Mouse (Mus musculus): ENCODE measurements around the gene Nufip1. TPM values are rescaled to one million over a fixed set of nuclear protein-coding genes. Genes with fewer than 3 reads are reported as not detected.

Gene Nufip1
- total RNA-seq, 1 experiment, result 13.8 TPM

DNA sequence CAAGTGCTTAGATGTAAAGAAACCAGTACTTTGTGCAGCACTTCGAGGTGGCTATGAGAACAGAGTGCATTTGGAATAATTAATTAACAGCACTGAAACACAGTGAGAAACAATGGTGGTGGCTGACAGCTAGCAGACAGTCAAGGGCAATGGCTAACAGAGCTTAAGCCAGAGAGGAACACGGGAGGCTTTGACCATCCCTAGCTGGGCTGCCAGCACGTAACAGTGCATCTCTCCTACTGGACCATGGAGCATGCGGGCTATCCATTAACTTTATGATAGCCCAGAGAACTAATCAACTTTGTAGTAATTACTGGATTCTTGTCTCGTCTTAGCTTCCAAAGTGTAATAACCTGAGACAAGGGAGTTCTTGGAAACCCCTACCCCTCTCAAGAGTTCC, 12.9 kb upstream of the Nufip1 start:
- no peak overlapping the region for H3K9ac ChIP-seq (ENCODE audit: insufficient read depth, low read depth, low read length, poor library complexity, severe bottlenecking)
- no peak overlapping the region for H3K27ac ChIP-seq (ENCODE audit: insufficient read depth, low read depth, low read length, poor library complexity, severe bottlenecking)
- peaks cover 4% of the 10 kb centered on the region; the same call in 1 of the 2 replicates for H3K36me3 ChIP-seq (ENCODE audit: control insufficient read depth, insufficient read depth, low read length, poor library complexity, severe bottlenecking)
- TF ChIP-seq CHD2 (IDR thresholded peaks at IDR 0.05; ENCODE audit: low read depth, low read length), result no peak
- TF ChIP-seq MAFK (IDR thresholded peaks at IDR 0.05; ENCODE audit: insufficient read depth, low read depth, low read length), result no peak
- no peak for TF ChIP-seq ZNF384 (IDR thresholded peaks at IDR 0.05; ENCODE audit: low read depth, low read length)
- no peak for TF ChIP-seq ZC3H11A (IDR thresholded peaks at IDR 0.05; ENCODE audit: borderline replicate concordance, low read depth, low read length)
- TF ChIP-seq HCFC1 (IDR thresholded peaks at IDR 0.05; ENCODE audit: borderline replicate concordance, insufficient read depth, low read length), result no peak
- no peak for DNase-seq (ENCODE audit: low read depth, low spot score)
- H3K9me3 ChIP-seq (ENCODE audit: control insufficient read depth, insufficient read depth, low read depth, low read length), result no peaks in the 10 kb centered on the region
- no peaks in the 10 kb centered on the region for H3K4me1 ChIP-seq (ENCODE audit: control insufficient read depth in 2 of 2, insufficient read depth in 2 of 2, low read length in 2 of 2, poor library complexity in 1 of 2)
- no peak overlapping the region for H3K4me3 ChIP-seq (ENCODE audit: insufficient read depth in 1 of 2, low read depth in 1 of 2, low read length in 2 of 2, poor library complexity in 1 of 2, severe bottlenecking in 1 of 2)
- in situ Hi-C loops (cut with MboI; ENCODE audit: low sequenced_read_pairs in 2 of 2, unreplicated experiment in 2 of 2), result loop anchor here (25.0 kb wide), 1 partner anchor 211 kb away; no protein-coding TSS in a partner anchor

DNA sequence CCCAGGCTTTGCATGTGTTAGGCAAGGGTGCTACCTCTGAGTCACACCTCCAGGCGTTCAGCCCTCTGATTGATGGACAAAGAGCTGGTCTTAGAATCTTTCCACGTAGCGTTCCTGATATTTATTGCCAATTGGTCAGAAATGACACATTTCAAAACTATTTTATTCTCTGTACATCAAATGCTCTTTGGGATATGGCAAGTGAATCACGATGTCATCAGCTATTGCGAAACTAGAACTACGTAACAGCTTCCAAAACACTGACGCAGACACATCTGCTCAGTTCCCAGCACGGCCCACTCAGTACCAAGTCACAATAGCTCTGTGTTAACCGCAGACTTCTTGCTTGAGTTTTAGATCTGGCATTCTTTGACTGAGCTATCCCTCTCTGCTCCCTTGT, 11.1 kb upstream of the Nufip1 start:
- no peak for DNase-seq (ENCODE audit: low read depth, low spot score)
- H3K36me3 ChIP-seq (ENCODE audit: control insufficient read depth, insufficient read depth, low read length, poor library complexity, severe bottlenecking), result peaks cover 3% of the 10 kb centered on the region
- H3K9me3 ChIP-seq (ENCODE audit: control insufficient read depth, insufficient read depth, low read depth, low read length), result no peaks in the 10 kb centered on the region
- H3K4me1 ChIP-seq (ENCODE audit: control insufficient read depth in 2 of 2, insufficient read depth in 2 of 2, low read length in 2 of 2, poor library complexity in 1 of 2), result no peaks in the 10 kb centered on the region
- no peak for TF ChIP-seq CHD2 (IDR thresholded peaks at IDR 0.05; ENCODE audit: low read depth, low read length)
- TF ChIP-seq ZC3H11A (IDR thresholded peaks at IDR 0.05; ENCODE audit: borderline replicate concordance, low read depth, low read length), result no peak
- TF ChIP-seq MAFK (IDR thresholded peaks at IDR 0.05; ENCODE audit: insufficient read depth, low read depth, low read length), result no peak
- TF ChIP-seq HCFC1 (IDR thresholded peaks at IDR 0.05; ENCODE audit: borderline replicate concordance, insufficient read depth, low read length), result no peak
- TF ChIP-seq ZNF384 (IDR thresholded peaks at IDR 0.05; ENCODE audit: low read depth, low read length), result no peak
- in situ Hi-C loops (cut with MboI; ENCODE audit: low sequenced_read_pairs in 2 of 2, unreplicated experiment in 2 of 2), result loop anchor here (25.0 kb wide), 1 partner anchor 212 kb away; no protein-coding TSS in a partner anchor
- H3K4me3 ChIP-seq (ENCODE audit: insufficient read depth in 1 of 2, low read depth in 1 of 2, low read length in 2 of 2, poor library complexity in 1 of 2, severe bottlenecking in 1 of 2), result no peak overlapping the region
- H3K27ac ChIP-seq (ENCODE audit: insufficient read depth, low read depth, low read length, poor library complexity, severe bottlenecking), result no peak overlapping the region
- no peak overlapping the region for H3K9ac ChIP-seq (ENCODE audit: insufficient read depth, low read depth, low read length, poor library complexity, severe bottlenecking)

DNA sequence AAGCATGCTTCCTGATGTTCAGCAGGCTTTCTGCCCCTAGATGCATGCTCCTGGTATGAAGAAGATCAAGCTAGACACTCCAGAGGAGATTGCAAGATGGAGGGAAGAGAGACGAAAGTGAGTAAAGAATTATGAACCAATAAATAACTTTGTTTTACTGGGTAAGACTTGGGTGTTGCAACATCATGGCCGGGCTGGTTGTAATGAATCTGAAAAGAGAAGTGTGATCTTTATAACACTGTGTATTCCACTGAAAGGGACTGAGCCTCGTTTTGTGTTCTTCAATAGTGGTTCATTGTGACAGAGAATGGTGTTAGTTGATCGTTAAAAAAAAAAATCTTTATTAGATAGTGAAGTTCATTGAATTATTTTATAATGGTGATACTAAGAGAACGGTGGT, 5.1 kb downstream of the Nufip1 start:
- Histone ChIP-seq H3K4me3 (ENCODE audit: insufficient read depth in 1 of 2, low read depth in 1 of 2, low read length in 2 of 2, poor library complexity in 1 of 2, severe bottlenecking in 1 of 2) (no peak overlapping the region), H3K36me3 (ENCODE audit: control insufficient read depth, insufficient read depth, low read length, poor library complexity, severe bottlenecking) (peaks cover 22% of the 10 kb centered on the region), H3K27ac (ENCODE audit: insufficient read depth, low read depth, low read length, poor library complexity, severe bottlenecking) (no peak overlapping the region), H3K4me1 (ENCODE audit: control insufficient read depth in 2 of 2, insufficient read depth in 2 of 2, low read length in 2 of 2, poor library complexity in 1 of 2) (peaks cover 0 to 4% of the 10 kb centered on the region in 2 experiments; a peak in 2 of 4 replicates), H3K9me3 (ENCODE audit: control insufficient read depth, insufficient read depth, low read depth, low read length) (no peaks in the 10 kb centered on the region), H3K9ac (ENCODE audit: insufficient read depth, low read depth, low read length, poor library complexity, severe bottlenecking) (no peak overlapping the region)
- in situ Hi-C loops (cut with MboI; ENCODE audit: low sequenced_read_pairs in 2 of 2, unreplicated experiment in 2 of 2), result no loop called here
- TF ChIP-seq CHD2 (IDR thresholded peaks at IDR 0.05; ENCODE audit: low read depth, low read length) (no peak), ZC3H11A (IDR thresholded peaks at IDR 0.05; ENCODE audit: borderline replicate concordance, low read depth, low read length) (no peak)
- no peak for DNase-seq (ENCODE audit: low read depth, low spot score)

DNA sequence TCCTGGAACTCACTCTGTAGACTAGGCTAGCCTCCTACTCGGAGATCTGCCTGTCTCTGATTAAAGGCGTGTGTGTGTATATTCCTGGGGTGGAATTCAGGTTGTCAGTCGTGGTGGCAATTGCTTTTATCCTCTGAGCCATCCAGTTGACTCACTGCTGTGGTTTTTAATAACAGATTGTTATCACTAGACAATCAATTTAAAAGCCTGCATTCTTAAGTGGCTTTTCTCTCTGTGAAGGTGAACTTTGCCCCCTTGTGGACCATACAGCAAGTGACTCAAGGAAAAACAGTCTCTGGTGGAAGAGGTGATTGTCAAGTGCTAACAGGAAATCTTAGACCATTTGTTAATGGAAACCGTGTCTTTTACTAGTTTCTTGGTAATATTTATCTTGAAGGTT, 8.3 kb downstream of the Nufip1 start:
- Histone ChIP-seq H3K4me1 (ENCODE audit: control insufficient read depth in 2 of 2, insufficient read depth in 2 of 2, low read length in 2 of 2, poor library complexity in 1 of 2) (no peaks in the 10 kb centered on the region; a peak in 1 of 4 replicates), H3K36me3 (ENCODE audit: control insufficient read depth, insufficient read depth, low read length, poor library complexity, severe bottlenecking) (peaks cover 33% of the 10 kb centered on the region), H3K9ac (ENCODE audit: insufficient read depth, low read depth, low read length, poor library complexity, severe bottlenecking) (no peak overlapping the region), H3K27ac (ENCODE audit: insufficient read depth, low read depth, low read length, poor library complexity, severe bottlenecking) (no peak overlapping the region), H3K4me3 (ENCODE audit: insufficient read depth in 1 of 2, low read depth in 1 of 2, low read length in 2 of 2, poor library complexity in 1 of 2, severe bottlenecking in 1 of 2) (no peak overlapping the region), H3K9me3 (ENCODE audit: control insufficient read depth, insufficient read depth, low read depth, low read length) (no peaks in the 10 kb centered on the region)
- in situ Hi-C loops (cut with MboI; ENCODE audit: low sequenced_read_pairs in 2 of 2, unreplicated experiment in 2 of 2), result no loop called here
- DNase-seq (ENCODE audit: low read depth, low spot score), result no peak
- TF ChIP-seq HCFC1 (IDR thresholded peaks at IDR 0.05; ENCODE audit: borderline replicate concordance, insufficient read depth, low read length) (no peak), ZNF384 (IDR thresholded peaks at IDR 0.05; ENCODE audit: low read depth, low read length) (no peak), CHD2 (IDR thresholded peaks at IDR 0.05; ENCODE audit: low read depth, low read length) (no peak), ZC3H11A (IDR thresholded peaks at IDR 0.05; ENCODE audit: borderline replicate concordance, low read depth, low read length) (no peak), MAFK (IDR thresholded peaks at IDR 0.05; ENCODE audit: insufficient read depth, low read depth, low read length) (no peak)

DNA sequence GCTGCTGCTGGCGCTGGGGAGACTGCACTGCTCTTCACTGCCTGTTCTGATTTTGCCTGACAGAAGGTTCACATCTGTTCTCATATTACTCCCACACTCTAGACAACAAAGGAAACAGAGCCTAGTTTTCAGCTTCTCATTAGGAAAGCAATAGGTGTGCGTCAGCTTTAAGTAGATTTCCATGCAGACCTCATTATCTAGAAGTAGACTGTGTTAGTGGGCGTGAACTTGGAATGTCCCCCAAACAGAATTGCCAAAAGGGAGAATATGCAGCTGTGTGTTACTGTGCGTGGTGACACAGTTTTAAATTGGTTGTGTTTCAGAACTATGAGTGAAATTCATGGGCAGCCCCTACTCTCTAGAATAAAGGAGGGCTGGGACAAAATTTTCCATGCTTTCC, 9.8 kb downstream of the Nufip1 start:
- H3K4me1 ChIP-seq (ENCODE audit: control insufficient read depth in 2 of 2, insufficient read depth in 2 of 2, low read length in 2 of 2, poor library complexity in 1 of 2), result no peaks in the 10 kb centered on the region; a peak in 1 of 4 replicates

More for the DNA sequence above, 9.8 kb downstream of the Nufip1 start:
- DNase-seq (ENCODE audit: low read depth, low spot score), result no peak
- no peaks in the 10 kb centered on the region for H3K9me3 ChIP-seq (ENCODE audit: control insufficient read depth, insufficient read depth, low read depth, low read length)
- H3K27ac ChIP-seq (ENCODE audit: insufficient read depth, low read depth, low read length, poor library complexity, severe bottlenecking), result no peak overlapping the region
- H3K9ac ChIP-seq (ENCODE audit: insufficient read depth, low read depth, low read length, poor library complexity, severe bottlenecking), result no peak overlapping the region
- H3K4me3 ChIP-seq (ENCODE audit: insufficient read depth in 1 of 2, low read depth in 1 of 2, low read length in 2 of 2, poor library complexity in 1 of 2, severe bottlenecking in 1 of 2), result no peak overlapping the region
- H3K36me3 ChIP-seq (ENCODE audit: control insufficient read depth, insufficient read depth, low read length, poor library complexity, severe bottlenecking), result peaks cover 30% of the 10 kb centered on the region
- TF ChIP-seq ZC3H11A (IDR thresholded peaks at IDR 0.05; ENCODE audit: borderline replicate concordance, low read depth, low read length), result no peak
- no peak for TF ChIP-seq HCFC1 (IDR thresholded peaks at IDR 0.05; ENCODE audit: borderline replicate concordance, insufficient read depth, low read length)
- TF ChIP-seq CHD2 (IDR thresholded peaks at IDR 0.05; ENCODE audit: low read depth, low read length), result no peak
- no peak for TF ChIP-seq ZNF384 (IDR thresholded peaks at IDR 0.05; ENCODE audit: low read depth, low read length)
- TF ChIP-seq MAFK (IDR thresholded peaks at IDR 0.05; ENCODE audit: insufficient read depth, low read depth, low read length), result no peak
- in situ Hi-C loops (cut with MboI; ENCODE audit: low sequenced_read_pairs in 2 of 2, unreplicated experiment in 2 of 2), result no loop called here
